Mouse (Mus musculus): Measurements from ENCODE around the gene Klre1. TPM values are rescaled to one million over a fixed set of nuclear protein-coding genes. Genes with fewer than 3 reads are reported as not detected.
A peak's percentile ranks its signal among the peaks of the same experiment; 100 is the strongest.

Gene Klre1
- 1.6 and 2.6 TPM in 2 replicates for polyA plus RNA-seq (2012; rRNA removed)

- Histone ChIP-seq H3K4me3 (ENCODE audit: extremely low read depth, insufficient read depth, insufficient read length) (no peak within 1 kb of the TSS), H3K27me3 (ENCODE audit: control insufficient read depth, insufficient read depth, low read length) (no peaks in the 10 kb centered on the region), H3K4me1 (ENCODE audit: control insufficient read depth, insufficient read depth, insufficient read length) (no peaks in the 10 kb centered on the region), H3K27ac (ENCODE audit: insufficient read depth, low read length) (0 out of 2 replicates have a peak within 1 kb of the TSS, but pooled peaks have one; percentile 2), H3K36me3 (ENCODE audit: control insufficient read depth, insufficient read depth, low read length) (no peaks in the 10 kb centered on the region)
- no peak for TF ChIP-seq CTCF (IDR thresholded peaks at IDR 0.05; ENCODE audit: extremely low read depth, insufficient read depth, insufficient read length, insufficient replicate concordance)
- no peak for TF ChIP-seq POLR2A (IDR thresholded peaks at IDR 0.05; ENCODE audit: low read depth, low read length)
- 95% methylated on average over 8 of the region's 8 CpGs for WGBS
- no peak for DNase-seq (ENCODE audit: low read depth in 1 of 2, low spot score in 2 of 2)
Measured at GRCm38 (mm10) chr6:129577605-129578004, at the start of gene Klre1. Klre1 (plus strand) TSS chr6:129577905.

- DNase-seq (ENCODE audit: low read depth in 1 of 2, low spot score in 2 of 2), result no peak
- WGBS, result 93% methylated on average over 1 of the region's 1 CpGs
- no peaks in the 10 kb centered on the region for H3K27me3 ChIP-seq (ENCODE audit: control insufficient read depth, insufficient read depth, low read length)
- H3K4me3 ChIP-seq (ENCODE audit: extremely low read depth, insufficient read depth, insufficient read length), result no peak overlapping the region
- H3K27ac ChIP-seq (ENCODE audit: insufficient read depth, low read length), result no peak overlapping the region
- TF ChIP-seq CTCF (IDR thresholded peaks at IDR 0.05; ENCODE audit: extremely low read depth, insufficient read depth, insufficient read length, insufficient replicate concordance), result no peak
- TF ChIP-seq POLR2A (IDR thresholded peaks at IDR 0.05; ENCODE audit: low read depth, low read length), result no peak
- H3K36me3 ChIP-seq (ENCODE audit: control insufficient read depth, insufficient read depth, low read length), result no peaks in the 10 kb centered on the region
- no peaks in the 10 kb centered on the region for H3K4me1 ChIP-seq (ENCODE audit: control insufficient read depth, insufficient read depth, insufficient read length)
Measured at GRCm38 (mm10) chr6:129529605-129530004, 48.1 kb upstream of the Klre1 start.

GRCm38 (mm10) chr6:129530261-129530660 is 47.4 kb upstream of the Klre1 start:
- Histone ChIP-seq H3K4me3 (ENCODE audit: extremely low read depth, insufficient read depth, insufficient read length) (no peak overlapping the region), H3K27me3 (ENCODE audit: control insufficient read depth, insufficient read depth, low read length) (no peaks in the 10 kb centered on the region), H3K4me1 (ENCODE audit: control insufficient read depth, insufficient read depth, insufficient read length) (no peaks in the 10 kb centered on the region), H3K27ac (ENCODE audit: insufficient read depth, low read length) (no peak overlapping the region), H3K36me3 (ENCODE audit: control insufficient read depth, insufficient read depth, low read length) (no peaks in the 10 kb centered on the region)
- no peak for DNase-seq (ENCODE audit: low read depth in 1 of 2, low spot score in 2 of 2)
- TF ChIP-seq POLR2A (IDR thresholded peaks at IDR 0.05; ENCODE audit: low read depth, low read length) (no peak), CTCF (IDR thresholded peaks at IDR 0.05; ENCODE audit: extremely low read depth, insufficient read depth, insufficient read length, insufficient replicate concordance) (no peak)

GRCm38 (mm10) chr6:129532556-129532941 is 45.2 kb upstream of the Klre1 start:
- no peak for DNase-seq (ENCODE audit: low read depth in 1 of 2, low spot score in 2 of 2)
- no peaks in the 10 kb centered on the region for H3K36me3 ChIP-seq (ENCODE audit: control insufficient read depth, insufficient read depth, low read length)
- H3K27me3 ChIP-seq (ENCODE audit: control insufficient read depth, insufficient read depth, low read length), result no peaks in the 10 kb centered on the region
- WGBS, result 42% methylated on average over 7 of the region's 7 CpGs
- TF ChIP-seq POLR2A (IDR thresholded peaks at IDR 0.05; ENCODE audit: low read depth, low read length), result no peak
- no peak for TF ChIP-seq CTCF (IDR thresholded peaks at IDR 0.05; ENCODE audit: extremely low read depth, insufficient read depth, insufficient read length, insufficient replicate concordance)
- no peaks in the 10 kb centered on the region for H3K4me1 ChIP-seq (ENCODE audit: control insufficient read depth, insufficient read depth, insufficient read length)
- no peak overlapping the region for H3K4me3 ChIP-seq (ENCODE audit: extremely low read depth, insufficient read depth, insufficient read length)
- no peak overlapping the region for H3K27ac ChIP-seq (ENCODE audit: insufficient read depth, low read length)

- no peaks in the 10 kb centered on the region for H3K36me3 ChIP-seq (ENCODE audit: control insufficient read depth, insufficient read depth, low read length)
- H3K4me1 ChIP-seq (ENCODE audit: control insufficient read depth, insufficient read depth, insufficient read length), result no peaks in the 10 kb centered on the region
- TF ChIP-seq CTCF (IDR thresholded peaks at IDR 0.05; ENCODE audit: extremely low read depth, insufficient read depth, insufficient read length, insufficient replicate concordance) (no peak), POLR2A (IDR thresholded peaks at IDR 0.05; ENCODE audit: low read depth, low read length) (no peak)
- peak within 1 kb of the TSS; percentile 80 for H3K4me3 ChIP-seq (ENCODE audit: extremely low read depth, insufficient read depth, insufficient read length)
- no peaks in the 10 kb centered on the region for H3K27me3 ChIP-seq (ENCODE audit: control insufficient read depth, insufficient read depth, low read length)
- WGBS, result under 1% methylated on average over 55 of the region's 55 CpGs
- peak in 1 of 2 experiments; percentile 46 for DNase-seq (ENCODE audit: low read depth in 1 of 2, low spot score in 2 of 2)
- peak within 1 kb of the TSS; percentile 34; the same call in 1 of the 2 replicates for H3K27ac ChIP-seq (ENCODE audit: insufficient read depth, low read length)
Measured at GRCm38 (mm10) chr6:129532942-129533860, 44.5 kb upstream of the Klre1 start, which contains the start of gene Gabarapl1. Gabarapl1 (plus strand) TSS chr6:129533160.

- TF ChIP-seq POLR2A (IDR thresholded peaks at IDR 0.05; ENCODE audit: low read depth, low read length) (no peak), CTCF (IDR thresholded peaks at IDR 0.05; ENCODE audit: extremely low read depth, insufficient read depth, insufficient read length, insufficient replicate concordance) (no peak)
- no peaks in the 10 kb centered on the region for H3K36me3 ChIP-seq (ENCODE audit: control insufficient read depth, insufficient read depth, low read length)
- no peak for DNase-seq (ENCODE audit: low read depth in 1 of 2, low spot score in 2 of 2)
- WGBS, result 6% methylated on average over 9 of the region's 9 CpGs
- no peak overlapping the region for H3K27ac ChIP-seq (ENCODE audit: insufficient read depth, low read length)
- peak overlapping the region; percentile 23 for H3K4me3 ChIP-seq (ENCODE audit: extremely low read depth, insufficient read depth, insufficient read length)
- H3K27me3 ChIP-seq (ENCODE audit: control insufficient read depth, insufficient read depth, low read length), result no peaks in the 10 kb centered on the region
- H3K4me1 ChIP-seq (ENCODE audit: control insufficient read depth, insufficient read depth, insufficient read length), result no peaks in the 10 kb centered on the region
Measured at GRCm38 (mm10) chr6:129534057-129534456, 43.6 kb upstream of the Klre1 start.

Data from spleen, adult 2 months (tissue).